Mouse (Mus musculus) CH12.LX (cell line): ENCODE data around the gene Zfp108. TPM values are rescaled to one million over a fixed set of nuclear protein-coding genes. Genes with fewer than 3 reads are reported as not detected.

Experiments
- DNase-seq: peaks from one replicate; pipeline ENCODE4 v3.0.0-alpha.2; 2013; ENCODE audit errors: extremely low read depth
- H3K27ac ChIP-seq: 2 replicates; pipeline ENCODE4 v1.5.1; 2012; ENCODE audit warnings: low read depth, mild to moderate bottlenecking, control low read depth, moderate library complexity; ENCODE audit not compliant: insufficient read depth
- H3K27me3 ChIP-seq: replicated peaks from 2 replicates; pipeline ENCODE3; 2012; ENCODE audit warnings: inconsistent platforms
- H3K36me3 ChIP-seq, 2 experiments: replicated peaks in 1 of 2; 2 replicates each; pipeline versions ENCODE3 to v1.6.1; 2012; ENCODE audit warnings: inconsistent platforms in 1 of 2, low read length in 1 of 2, mild to moderate bottlenecking in 1 of 2, mixed read lengths in 1 of 2, moderate library complexity in 1 of 2; ENCODE audit not compliant: control insufficient read depth in 1 of 2, insufficient read depth in 1 of 2
- H3K4me1 ChIP-seq, 2 experiments: 2 replicates each; pipeline ENCODE4 v1.6.1; 2012; ENCODE audit warnings: inconsistent platforms in 1 of 2, moderate library complexity in 1 of 2; ENCODE audit not compliant: insufficient read depth in 2 of 2, control insufficient read depth in 1 of 2
- H3K4me2 ChIP-seq: 2 replicates; pipeline ENCODE4 v1.6.1; 2012; ENCODE audit warnings: low read depth, mild to moderate bottlenecking, control low read depth; ENCODE audit not compliant: poor library complexity, insufficient read depth, severe bottlenecking
- H3K4me3 ChIP-seq, 3 experiments: fragments of 150-350 bp in 1 of 3; sonication (generic) in 1 of 3; replicated peaks in 1 of 3; 2 replicates each; pipeline versions ENCODE3 to v1.5.1; 2011 to 2012; ENCODE audit warnings: low read depth in 2 of 3, low read length in 2 of 3, mild to moderate bottlenecking in 2 of 3, moderate library complexity in 2 of 3, control low read depth in 1 of 3, improper control_type of control experiment in 1 of 3, inconsistent platforms in 1 of 3, mixed read lengths in 1 of 3; ENCODE audit not compliant: poor library complexity in 1 of 3
- H3K79me2 ChIP-seq: replicated peaks from 2 replicates; pipeline ENCODE4 v1.6.1; 2012; ENCODE audit warnings: mild to moderate bottlenecking, moderate library complexity; ENCODE audit not compliant: control insufficient read depth, poor library complexity, insufficient read depth, severe bottlenecking; ENCODE audit errors: extremely low read depth
- H3K9ac ChIP-seq: 2 replicates; pipeline ENCODE4 v1.6.1; 2012; ENCODE audit warnings: low read depth, mild to moderate bottlenecking, control low read depth, moderate library complexity; ENCODE audit not compliant: insufficient read depth
- H3K9me3 ChIP-seq: replicated peaks from 2 replicates; pipeline ENCODE3; 2012; ENCODE audit warnings: low read length, inconsistent platforms, mixed read lengths
- BHLHE40 ChIP-seq: IDR thresholded peaks from 2 replicates; pipeline ENCODE4 v1.6.1; 2011; ENCODE audit warnings: mild to moderate bottlenecking, low read depth, low read length, improper control_type of control experiment
- CHD2 ChIP-seq: IDR thresholded peaks from 2 replicates; pipeline ENCODE4 v1.6.1; 2011; ENCODE audit warnings: low read length, improper control_type of control experiment
- CTCF ChIP-seq, 2 experiments: IDR thresholded peaks in 1 of 2; conservative IDR thresholded peaks in 1 of 2; 2 replicates each; pipeline ENCODE4 v1.5.1; 2011 to 2012; ENCODE audit warnings: low read depth in 2 of 2, low read length in 2 of 2, improper control_type of control experiment in 1 of 2, inconsistent platforms in 1 of 2, mild to moderate bottlenecking in 1 of 2, moderate library complexity in 1 of 2
- E2F4 ChIP-seq: IDR thresholded peaks from 2 replicates; pipeline ENCODE4 v1.6.1; 2011; ENCODE audit warnings: low read depth, low read length, improper control_type of control experiment; ENCODE audit not compliant: insufficient replicate concordance
- ELF1 ChIP-seq: IDR thresholded peaks from 2 replicates; pipeline ENCODE4 v1.6.1; 2014; ENCODE audit warnings: low read depth, mild to moderate bottlenecking, inconsistent platforms, low read length, improper control_type of control experiment
- ETS1 ChIP-seq: conservative IDR thresholded peaks from 2 replicates; pipeline ENCODE4 v1.6.1; 2012; ENCODE audit warnings: low read depth, mild to moderate bottlenecking, inconsistent platforms, low read length, improper control_type of control experiment, moderate library complexity
- GABPA ChIP-seq: IDR thresholded peaks from 2 replicates; pipeline ENCODE4 v1.6.1; 2012; ENCODE audit warnings: low read depth, low read length, improper control_type of control experiment, inconsistent platforms; ENCODE audit not compliant: insufficient replicate concordance
- JUN ChIP-seq: IDR thresholded peaks from 2 replicates; pipeline ENCODE4 v1.6.1; 2011; ENCODE audit warnings: low read depth, mild to moderate bottlenecking, low read length, improper control_type of control experiment, moderate library complexity; ENCODE audit not compliant: insufficient read depth
- MAFK ChIP-seq: IDR thresholded peaks from 2 replicates; pipeline ENCODE4 v1.6.1; 2011; ENCODE audit warnings: low read length, improper control_type of control experiment; ENCODE audit not compliant: insufficient replicate concordance
- MYC ChIP-seq: IDR thresholded peaks from 2 replicates; pipeline ENCODE4 v1.6.1; 2011; ENCODE audit warnings: low read depth, mild to moderate bottlenecking, improper control_type of control experiment, low read length
- NELFE ChIP-seq: IDR thresholded peaks from 2 replicates; pipeline ENCODE4 v1.6.1; 2011; ENCODE audit warnings: low read depth, low read length, improper control_type of control experiment
- PAX5 ChIP-seq: IDR thresholded peaks from 2 replicates; pipeline ENCODE4 v1.6.1; 2012; ENCODE audit warnings: low read length, inconsistent platforms, mixed read lengths
- POLR2A ChIP-seq: IDR thresholded peaks from 2 replicates; pipeline ENCODE4 v1.6.1; 2011; ENCODE audit warnings: low read depth, mild to moderate bottlenecking, improper control_type of control experiment, low read length
- RAD21 ChIP-seq: IDR thresholded peaks from 2 replicates; pipeline ENCODE4 v1.6.1; 2011; ENCODE audit warnings: low read depth, mild to moderate bottlenecking, low read length, improper control_type of control experiment, moderate library complexity
- TBP ChIP-seq: conservative IDR thresholded peaks from 2 replicates; pipeline ENCODE4 v1.6.1; 2011; ENCODE audit warnings: low read depth, low read length, improper control_type of control experiment
- UBTF ChIP-seq: IDR thresholded peaks from 2 replicates; pipeline ENCODE4 v1.6.1; 2012; ENCODE audit warnings: low read depth, mild to moderate bottlenecking, inconsistent platforms, low read length, improper control_type of control experiment, moderate library complexity
- USF1 ChIP-seq: IDR thresholded peaks from 2 replicates; pipeline ENCODE4 v1.6.1; 2014; ENCODE audit warnings: low read depth, mild to moderate bottlenecking, inconsistent platforms, low read length, improper control_type of control experiment
- USF2 ChIP-seq: conservative IDR thresholded peaks from 2 replicates; pipeline ENCODE4 v1.6.1; 2011; ENCODE audit warnings: low read depth, low read length, improper control_type of control experiment
- ZKSCAN1 ChIP-seq: IDR thresholded peaks from 2 replicates; pipeline ENCODE4 v1.6.1; 2012; ENCODE audit warnings: low read depth, inconsistent platforms, low read length, improper control_type of control experiment, borderline replicate concordance
- ZNF384 ChIP-seq: IDR thresholded peaks from 2 replicates; pipeline ENCODE4 v1.6.1; 2012; ENCODE audit warnings: low read depth, low read length, improper control_type of control experiment, inconsistent platforms
- dilution Hi-C: fragments of 300-500 bp; cut with MboI; formaldehyde crosslinking; loops from 2 replicates; pipeline ENCODE4 v1.14.3; 2020; ENCODE audit warnings: low sequenced_read_pairs; ENCODE audit not compliant: extremely low pct_unique_long_range_greater_than_20kb, extremely low pct_ligation_motif_present
- in situ Hi-C: fragments of 300-500 bp; cut with MboI; formaldehyde crosslinking; loops from 3 replicates; pipeline ENCODE4 v1.14.3; 2019; ENCODE audit warnings: low sequenced_read_pairs, low pct_ligation_motif_present, low pct_unique_long_range_greater_than_20kb, mixed read lengths
- polyA plus RNA-seq: library from polyadenylated mRNA; unstranded; fragments of >175 nt; gene quantifications from 2 replicates; pipeline ENCODE4 v1.2.1, GENCODE M21; 2012; ENCODE audit warnings: low read depth; ENCODE audit not compliant: insufficient read length
- total RNA-seq, 2 experiments: library from RNA; depleted of rRNA; stranded (reverse); fragments of 300-350 nt in 1 of 2; fragments of >200 nt in 1 of 2; gene quantifications; 2 replicates each; pipeline ENCODE4 v1.2.3; 2012 to 2014

The Zfp108 gene
- total and polyA plus RNA-seq, 3 experiments: not detected

DNA sequence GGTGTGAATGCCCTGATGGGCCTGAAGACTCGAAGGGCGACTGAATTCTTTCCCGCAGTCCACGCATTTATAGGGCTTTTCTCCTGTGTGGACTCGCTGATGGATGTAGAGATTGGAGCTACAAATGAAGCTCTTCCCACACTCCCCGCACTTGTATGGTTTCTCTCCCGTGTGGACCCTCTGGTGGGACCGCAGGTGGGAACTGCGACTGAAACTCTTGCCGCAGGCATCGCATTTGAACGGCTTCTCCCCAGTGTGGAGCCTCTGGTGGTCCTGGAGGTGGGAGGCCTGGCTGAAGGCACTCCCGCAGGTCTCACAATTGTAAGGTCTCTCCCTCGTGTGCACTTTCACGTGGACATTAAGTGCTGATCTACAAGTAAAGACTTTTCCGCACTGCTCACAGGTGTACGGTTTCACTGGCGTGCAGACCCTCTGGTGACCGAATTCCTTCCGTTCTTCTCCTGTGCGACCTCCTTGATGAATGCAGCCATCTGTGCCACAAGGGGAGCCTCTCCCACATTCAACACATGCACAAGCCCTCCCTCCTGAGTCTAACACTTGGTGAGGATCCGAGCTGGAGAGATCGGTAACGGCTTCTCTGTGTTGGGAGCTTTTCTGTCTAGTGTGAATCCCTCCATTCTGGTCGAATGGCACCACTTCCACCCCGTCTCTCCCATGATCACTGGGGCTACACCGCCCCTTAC is 36.9 kb downstream of the Zfp108 start:
- Histone ChIP-seq H3K4me1 (peaks cover 0 to 5% of the 10 kb centered on the region in 2 experiments; a peak in 1 of 4 replicates), H3K36me3 (peaks cover 9 to 56% of the 10 kb centered on the region in 2 experiments), H3K79me2 (no peaks in the 10 kb centered on the region), H3K9me3 (no peaks in the 10 kb centered on the region), H3K9ac (no peak overlapping the region), H3K4me2 (no peak overlapping the region), H3K27me3 (no peaks in the 10 kb centered on the region), H3K4me3 (no peak overlapping the region), H3K27ac (no peak overlapping the region)
- in situ Hi-C loops (loop anchor here (10.0 kb wide), 1 partner anchor 137 kb away; no protein-coding TSS in a partner anchor), dilution Hi-C loops (no loop called here)
- TF ChIP-seq TBP (no peak), UBTF (no peak), CTCF (conservative IDR thresholded peaks at IDR 0.05 in 1 of 2, IDR thresholded peaks at IDR 0.05 in 1 of 2; ENCODE audit: low read depth in 2 of 2, low read length in 2 of 2) (no peak), JUN (no peak), POLR2A (no peak), USF1 (no peak), ZNF384 (no peak), PAX5 (no peak), MAFK (no peak), ZKSCAN1 (no peak), MYC (no peak), USF2 (no peak), GABPA (no peak), ETS1 (no peak), RAD21 (no peak), NELFE (no peak), BHLHE40 (no peak), ELF1 (no peak), CHD2 (no peak), E2F4 (no peak)
- DNase-seq: no peak
